Mouse (Mus musculus) adrenal gland, postnatal 14 days (tissue): ENCODE measurements around the gene Aars2. TPM values are rescaled to one million over a fixed set of nuclear protein-coding genes. Genes with fewer than 3 reads are reported as not detected.

ENCODE experiments used
- DNase-seq: peaks from one replicate; pipeline ENCODE4 v3.0.0; 2021; ENCODE audit warnings: mixed read lengths
- total RNA-seq: library from RNA; stranded (reverse); gene quantifications from 2 replicates; pipeline ENCODE4 v1.2.3, GENCODE M21; 2021

Gene Aars2
- total RNA-seq, 1 experiment from 2014 or later = 17.2 TPM

GRCm38 (mm10) chr17:45542705-45543104 lies 36.1 kb downstream of the Aars2 start:
- DNase-seq = no peak

GRCm38 (mm10) chr17:45543115-45543514 lies 36.5 kb downstream of the Aars2 start:
- no peak for DNase-seq

GRCm38 (mm10) chr17:45544001-45544872 lies 37.6 kb downstream of the Aars2 start:
- DNase-seq = no peak

GRCm38 (mm10) chr17:45544873-45545277 lies 38.2 kb downstream of the Aars2 start:
- no peak for DNase-seq

GRCm38 (mm10) chr17:45545278-45545961 lies 38.8 kb downstream of the Aars2 start:
- no peak for DNase-seq

GRCm38 (mm10) chr17:45546941-45547340 lies 40.3 kb downstream of the Aars2 start:
- no peak for DNase-seq

- no peak for DNase-seq
These were observed 41.0 kb downstream of the Aars2 start for GRCm38 (mm10) chr17:45547461-45548190.

- DNase-seq = no peak
These were observed 42.2 kb downstream of the Aars2 start for GRCm38 (mm10) chr17:45548541-45549512.

- DNase-seq = no peak
These were observed 43.1 kb downstream of the Aars2 start, which contains the start of gene Tmem151b for GRCm38 (mm10) chr17:45549617-45550181. TSS of gene Tmem151b (minus strand) at chr17:45549677.

- no peak for DNase-seq
These were observed 43.6 kb downstream of the Aars2 start for GRCm38 (mm10) chr17:45550253-45550652.

- no peak for DNase-seq
These were observed 44.7 kb downstream of the Aars2 start for GRCm38 (mm10) chr17:45551249-45551796.

- peak; percentile 84 for DNase-seq
These were observed 45.3 kb downstream of the Aars2 start for GRCm38 (mm10) chr17:45551816-45552451.

- DNase-seq = no peak
These were observed 46.4 kb downstream of the Aars2 start for GRCm38 (mm10) chr17:45553065-45553464.

- no peak for DNase-seq
These were observed 47.8 kb downstream of the Aars2 start for GRCm38 (mm10) chr17:45554420-45554819.

GRCm38 (mm10) chr17:45555452-45556106 lies 48.9 kb downstream of the Aars2 start, which contains the start of gene Nfkbie:
TSS of gene Nfkbie (plus strand) at chr17:45555703.
- peak; percentile 98 for DNase-seq

- no peak for DNase-seq
These were observed 49.5 kb downstream of the Aars2 start for GRCm38 (mm10) chr17:45556107-45556489.

- no peak for DNase-seq
These were observed 50.0 kb downstream of the Aars2 start for GRCm38 (mm10) chr17:45556514-45557245.

GRCm38 (mm10) chr17:45557246-45557824 lies 50.7 kb downstream of the Aars2 start:
- no peak for DNase-seq
